Mouse (Mus musculus) forebrain, embryonic 14.5 days (tissue): ENCODE results near the gene Ust. TPM values are rescaled to one million over a fixed set of nuclear protein-coding genes. Genes with fewer than 3 reads are reported as not detected.

ENCODE experiments used
- ATAC-seq: fragments of 200-750 bp; cut with Nextera tagmentation; 2 replicates; pipeline ENCODE4 v1.8.0; 2017; ENCODE audit warnings: mild to moderate bottlenecking, moderate library complexity
- DNase-seq: peaks from one replicate; pipeline ENCODE4 v3.0.0-alpha.2; 2015; ENCODE audit warnings: low spot score
- H3K27ac ChIP-seq: fragments of 300-500 bp; sonication (generic); 2 replicates; pipeline ENCODE4 v1.5.1; 2014; ENCODE audit warnings: low read depth, mild to moderate bottlenecking, control low read depth, low read length, moderate library complexity
- H3K27me3 ChIP-seq: fragments of 300-500 bp; sonication (generic); replicated peaks from 2 replicates; pipeline ENCODE4 v1.6.1; 2014; ENCODE audit warnings: low read length, control low read depth, mixed read lengths; ENCODE audit not compliant: control insufficient read depth, insufficient read depth
- H3K36me3 ChIP-seq: fragments of 300-500 bp; sonication (generic); 2 replicates; pipeline ENCODE4 v1.6.1; 2014; ENCODE audit warnings: low read length, control low read depth; ENCODE audit not compliant: control insufficient read depth, insufficient read depth
- H3K4me1 ChIP-seq: fragments of 300-500 bp; sonication (generic); 2 replicates; pipeline ENCODE4 v1.6.1; 2014; ENCODE audit warnings: antibody characterized with exemption, low read length, control low read depth; ENCODE audit not compliant: control insufficient read depth, insufficient read depth
- H3K4me2 ChIP-seq: fragments of 300-500 bp; sonication (generic); 2 replicates; pipeline ENCODE4 v1.6.1; 2014; ENCODE audit warnings: mild to moderate bottlenecking, control low read depth, low read length
- H3K4me3 ChIP-seq: fragments of 300-500 bp; sonication (generic); 2 replicates; pipeline ENCODE4 v1.5.1; 2014; ENCODE audit warnings: low read depth, low read length, control low read depth
- H3K9ac ChIP-seq: fragments of 300-500 bp; sonication (generic); 2 replicates; pipeline ENCODE4 v1.6.1; 2014; ENCODE audit warnings: mild to moderate bottlenecking, low read length, control low read depth, moderate library complexity
- H3K9me3 ChIP-seq: fragments of 300-500 bp; sonication (generic); replicated peaks from 2 replicates; pipeline ENCODE4 v1.6.1; 2016; ENCODE audit warnings: low read length, control low read depth, mixed read lengths; ENCODE audit not compliant: control insufficient read depth
- WGBS: fragments of 180-500 bp; shearing (Covaris S2); extraction: QIAGEN DNeasy Blood & Tissue Kit; methylation state at CpG from one replicate; pipeline ENCODE4 v1.1.7; 2014; 5-methylcytosine and 5-hydroxymethylcytosine counted together
- polyA plus RNA-seq: library from polyadenylated mRNA; unstranded; fragments of >200 nt; fragmentation: Nextera tagmentation; extraction: Ambion mirVana; gene quantifications from 2 replicates; pipeline ENCODE4 v1.2.1, GENCODE M21; 2014

Gene Ust
- polyA plus RNA-seq, 1 experiment from 2014 or later, result 5.8 TPM

- Histone ChIP-seq H3K9ac (no peak overlapping the region), H3K27me3 (no peaks in the 10 kb centered on the region), H3K4me1 (no peaks in the 10 kb centered on the region), H3K27ac (no peak overlapping the region), H3K9me3 (no peaks in the 10 kb centered on the region), H3K4me2 (no peak overlapping the region), H3K36me3 (no peaks in the 10 kb centered on the region), H3K4me3 (no peak overlapping the region)
- ATAC-seq (no peak), DNase-seq (no peak)
- 68% methylated on average over 2 of the region's 2 CpGs for WGBS
Measured at GRCm38 (mm10) chr10:8487388-8487787, 31.2 kb downstream of the Ust start.

- 84% methylated on average over 4 of the region's 4 CpGs for WGBS
- Histone ChIP-seq H3K9ac (no peak overlapping the region), H3K4me3 (no peak overlapping the region), H3K4me1 (no peaks in the 10 kb centered on the region), H3K4me2 (no peak overlapping the region), H3K27me3 (no peaks in the 10 kb centered on the region), H3K36me3 (no peaks in the 10 kb centered on the region), H3K27ac (no peak overlapping the region), H3K9me3 (no peaks in the 10 kb centered on the region)
- ATAC-seq (no peak), DNase-seq (no peak)
Measured at GRCm38 (mm10) chr10:8484487-8484886, 34.1 kb downstream of the Ust start.

GRCm38 (mm10) chr10:8482779-8483178 is 35.8 kb downstream of the Ust start:
- no peaks in the 10 kb centered on the region for H3K27me3 ChIP-seq
- H3K4me2 ChIP-seq, result no peak overlapping the region
- no peak for DNase-seq
- H3K27ac ChIP-seq, result no peak overlapping the region
- no peaks in the 10 kb centered on the region for H3K4me1 ChIP-seq
- WGBS, result 90% methylated on average over 4 of the region's 4 CpGs
- no peaks in the 10 kb centered on the region for H3K36me3 ChIP-seq
- H3K9me3 ChIP-seq, result no peaks in the 10 kb centered on the region
- H3K9ac ChIP-seq, result no peak overlapping the region
- ATAC-seq, result no peak
- no peak overlapping the region for H3K4me3 ChIP-seq

- H3K27me3 ChIP-seq, result no peaks in the 10 kb centered on the region
- no peaks in the 10 kb centered on the region for H3K4me1 ChIP-seq
- no peak overlapping the region for H3K27ac ChIP-seq
- no peak overlapping the region for H3K9ac ChIP-seq
- no peaks in the 10 kb centered on the region for H3K36me3 ChIP-seq
- DNase-seq, result no peak
- 97% methylated on average over 2 of the region's 2 CpGs for WGBS
- H3K4me2 ChIP-seq, result no peak overlapping the region
- no peak for ATAC-seq
- H3K9me3 ChIP-seq, result no peaks in the 10 kb centered on the region
- no peak overlapping the region for H3K4me3 ChIP-seq
Measured at GRCm38 (mm10) chr10:8479779-8480178, 38.8 kb downstream of the Ust start.

- WGBS, result 87% methylated on average over 8 of the region's 8 CpGs
- no peaks in the 10 kb centered on the region for H3K27me3 ChIP-seq
- H3K36me3 ChIP-seq, result no peaks in the 10 kb centered on the region
- no peak overlapping the region for H3K27ac ChIP-seq
- no peak overlapping the region for H3K4me3 ChIP-seq
- ATAC-seq, result no peak
- H3K4me2 ChIP-seq, result no peak overlapping the region
- no peaks in the 10 kb centered on the region for H3K4me1 ChIP-seq
- H3K9me3 ChIP-seq, result no peaks in the 10 kb centered on the region
- no peak for DNase-seq
- no peak overlapping the region for H3K9ac ChIP-seq
Measured at GRCm38 (mm10) chr10:8477936-8478335, 40.7 kb downstream of the Ust start.

GRCm38 (mm10) chr10:8471995-8472394 is 46.6 kb downstream of the Ust start:
- Histone ChIP-seq H3K27me3 (no peaks in the 10 kb centered on the region), H3K9ac (no peak overlapping the region), H3K36me3 (no peaks in the 10 kb centered on the region), H3K9me3 (no peaks in the 10 kb centered on the region), H3K4me1 (no peaks in the 10 kb centered on the region), H3K4me2 (no peak overlapping the region), H3K4me3 (no peak overlapping the region), H3K27ac (no peak overlapping the region)
- ATAC-seq (no peak), DNase-seq (no peak)
- 90% methylated on average over 12 of the region's 12 CpGs for WGBS

GRCm38 (mm10) chr10:8471012-8471411 is 47.6 kb downstream of the Ust start:
- no peaks in the 10 kb centered on the region for H3K4me1 ChIP-seq
- H3K9me3 ChIP-seq, result no peaks in the 10 kb centered on the region
- no peak overlapping the region for H3K27ac ChIP-seq
- H3K27me3 ChIP-seq, result no peaks in the 10 kb centered on the region
- ATAC-seq, result no peak
- H3K36me3 ChIP-seq, result no peaks in the 10 kb centered on the region
- H3K9ac ChIP-seq, result no peak overlapping the region
- H3K4me3 ChIP-seq, result no peak overlapping the region
- no peak for DNase-seq
- 62% methylated on average over 5 of the region's 5 CpGs for WGBS
- H3K4me2 ChIP-seq, result no peak overlapping the region

GRCm38 (mm10) chr10:8469516-8469915 is 49.1 kb downstream of the Ust start:
- WGBS, result 86% methylated on average over 3 of the region's 3 CpGs
- no peak overlapping the region for H3K9ac ChIP-seq
- ATAC-seq, result no peak

GRCm38 (mm10) chr10:8468651-8469386 is 49.8 kb downstream of the Ust start:
- ATAC-seq, result no peak
- no peak for DNase-seq
- H3K27ac ChIP-seq, result no peak overlapping the region
- no peaks in the 10 kb centered on the region for H3K4me1 ChIP-seq
- 80% methylated on average over 5 of the region's 5 CpGs for WGBS
- no peaks in the 10 kb centered on the region for H3K27me3 ChIP-seq
- no peak overlapping the region for H3K9ac ChIP-seq
- H3K4me2 ChIP-seq, result no peak overlapping the region
- H3K36me3 ChIP-seq, result no peaks in the 10 kb centered on the region
- no peak overlapping the region for H3K4me3 ChIP-seq
- no peaks in the 10 kb centered on the region for H3K9me3 ChIP-seq

More at GRCm38 (mm10) chr10:8469516-8469915, 49.1 kb downstream of the Ust start:
- H3K27me3 ChIP-seq, result no peaks in the 10 kb centered on the region
- H3K9me3 ChIP-seq, result no peaks in the 10 kb centered on the region
- H3K4me2 ChIP-seq, result no peak overlapping the region
- no peak overlapping the region for H3K4me3 ChIP-seq
- DNase-seq, result no peak
- no peaks in the 10 kb centered on the region for H3K36me3 ChIP-seq
- no peak overlapping the region for H3K27ac ChIP-seq
- H3K4me1 ChIP-seq, result no peaks in the 10 kb centered on the region
